Mouse (Mus musculus) liver, embryonic 14.5 days (tissue): ENCODE results near the gene Ctnnd2.

Experiments used
- CTCF ChIP-seq: IDR thresholded peaks from 2 replicates; pipeline ENCODE4 v1.5.1; 2016; ENCODE audit warnings: antibody characterized with exemption, low read depth, control low read depth
- EP300 ChIP-seq: IDR thresholded peaks from 2 replicates; pipeline ENCODE4 v1.6.1; 2016; ENCODE audit warnings: antibody characterized with exemption, low read depth

- TF ChIP-seq CTCF (no peak), EP300 (no peak)
These were observed 134.0 kb downstream of the Ctnnd2 start for GRCm38 (mm10) chr15:30306437-30306836.
